Mouse (Mus musculus): Measurements from ENCODE around the gene Col4a3. TPM values are rescaled to one million over a fixed set of nuclear protein-coding genes. Genes with fewer than 3 reads are reported as not detected.

The Col4a3 gene
- polyA plus RNA-seq, 1 experiment, result not detected

DNA sequence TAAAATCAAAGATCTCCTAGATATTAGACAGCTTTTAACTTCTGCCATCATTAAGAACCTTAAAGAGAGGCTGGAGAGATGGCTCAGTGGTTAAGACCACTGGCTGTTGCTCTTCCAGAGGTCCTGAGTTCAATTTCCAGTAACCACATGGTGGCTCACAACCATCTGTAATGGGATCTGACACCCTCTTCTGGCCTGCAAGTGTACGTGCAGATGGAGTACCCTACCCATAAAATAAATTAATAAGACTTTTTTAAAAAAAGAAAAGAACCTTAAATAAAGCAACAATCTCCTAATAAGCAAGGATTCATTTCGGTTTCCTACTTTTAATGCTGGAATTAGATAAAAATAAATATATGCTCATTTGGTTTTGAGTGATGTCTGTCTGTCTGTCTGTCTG is 51.7 kb downstream of the Col4a3 start:
- TF ChIP-seq CTCF (IDR thresholded peaks at IDR 0.05; ENCODE audit: insufficient read depth, low read depth, low read length), result no peak
- TF ChIP-seq POLR2A (IDR thresholded peaks at IDR 0.05; ENCODE audit: insufficient read depth, low read depth, low read length), result no peak
- WGBS, result 87% methylated on average over 2 of the region's 2 CpGs
- Histone ChIP-seq H3K4me1 (ENCODE audit: control insufficient read depth, insufficient read depth, low read length) (peaks cover 5% of the 10 kb centered on the region; the same call in 1 of the 2 replicates), H3K4me3 (ENCODE audit: insufficient read depth, low read depth, low read length) (no peak overlapping the region), H3K27ac (ENCODE audit: insufficient read depth, low read depth, low read length) (no peak overlapping the region)

DNA sequence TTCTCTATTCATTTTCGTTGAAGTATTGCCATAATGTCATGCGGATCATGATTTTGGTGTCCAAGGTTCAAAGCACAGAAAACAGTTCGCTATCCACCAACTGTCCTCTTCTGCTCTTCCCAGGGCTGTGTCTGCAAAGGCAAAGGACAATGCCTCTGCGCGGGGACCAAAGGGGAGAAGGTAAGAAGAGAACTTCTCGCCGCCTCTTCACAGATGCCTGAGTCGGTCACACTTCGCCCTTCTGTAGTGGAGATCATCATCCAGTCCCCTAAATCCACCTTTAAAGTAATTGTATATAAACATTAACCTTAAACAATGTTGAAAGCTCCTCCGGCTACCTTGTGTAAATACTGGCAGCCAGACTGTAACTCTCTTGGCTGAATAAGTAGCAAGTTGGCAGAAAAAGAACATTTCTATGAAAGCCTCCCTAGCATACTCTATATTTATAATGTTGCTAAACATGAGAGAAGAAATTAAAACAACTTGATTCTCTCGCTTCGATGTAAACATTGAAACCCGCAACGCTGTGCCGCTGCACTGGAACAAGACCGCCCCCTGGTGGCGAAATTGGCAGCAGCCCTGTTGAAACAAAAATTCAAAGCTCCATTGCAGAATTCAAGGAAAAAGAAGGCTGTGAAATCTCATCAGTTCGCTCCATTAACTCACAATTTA is 54.7 kb downstream of the Col4a3 start:
- no peak overlapping the region for H3K27ac ChIP-seq (ENCODE audit: insufficient read depth, low read depth, low read length)
- no peak overlapping the region for H3K4me3 ChIP-seq (ENCODE audit: insufficient read depth, low read depth, low read length)
- TF ChIP-seq POLR2A (IDR thresholded peaks at IDR 0.05; ENCODE audit: insufficient read depth, low read depth, low read length) (no peak), CTCF (IDR thresholded peaks at IDR 0.05; ENCODE audit: insufficient read depth, low read depth, low read length) (peak; percentile 91)
- no peaks in the 10 kb centered on the region; the same call in 1 of the 2 replicates for H3K4me1 ChIP-seq (ENCODE audit: control insufficient read depth, insufficient read depth, low read length)
- 34% methylated on average over 18 of the region's 18 CpGs for WGBS

DNA sequence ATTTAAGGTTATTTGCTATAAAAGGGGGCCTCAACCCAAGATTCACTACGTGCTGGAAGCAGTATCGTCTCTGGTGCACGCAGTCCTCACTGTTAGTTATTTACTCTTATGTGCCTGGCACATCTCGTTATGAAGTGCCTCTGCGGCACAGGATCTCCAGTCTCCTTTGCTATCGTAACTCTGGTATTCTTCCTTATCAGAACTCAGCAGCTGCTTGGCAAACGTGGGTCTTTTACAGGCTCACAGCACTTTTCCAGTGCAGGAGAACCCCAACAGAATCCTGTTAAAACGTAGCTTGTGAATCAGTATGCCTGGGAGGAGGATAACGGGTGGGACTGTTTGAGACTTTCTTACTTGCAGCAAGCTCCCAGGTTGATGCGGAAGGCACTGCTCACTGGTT is 61.3 kb downstream of the Col4a3 start:
- Histone ChIP-seq H3K4me3 (ENCODE audit: insufficient read depth, low read depth, low read length) (no peak overlapping the region), H3K27ac (ENCODE audit: insufficient read depth, low read depth, low read length) (no peak overlapping the region), H3K4me1 (ENCODE audit: control insufficient read depth, insufficient read depth, low read length) (no peaks in the 10 kb centered on the region)
- no peak for TF ChIP-seq POLR2A (IDR thresholded peaks at IDR 0.05; ENCODE audit: insufficient read depth, low read depth, low read length)
- 30% methylated on average over 10 of the region's 10 CpGs for WGBS

DNA sequence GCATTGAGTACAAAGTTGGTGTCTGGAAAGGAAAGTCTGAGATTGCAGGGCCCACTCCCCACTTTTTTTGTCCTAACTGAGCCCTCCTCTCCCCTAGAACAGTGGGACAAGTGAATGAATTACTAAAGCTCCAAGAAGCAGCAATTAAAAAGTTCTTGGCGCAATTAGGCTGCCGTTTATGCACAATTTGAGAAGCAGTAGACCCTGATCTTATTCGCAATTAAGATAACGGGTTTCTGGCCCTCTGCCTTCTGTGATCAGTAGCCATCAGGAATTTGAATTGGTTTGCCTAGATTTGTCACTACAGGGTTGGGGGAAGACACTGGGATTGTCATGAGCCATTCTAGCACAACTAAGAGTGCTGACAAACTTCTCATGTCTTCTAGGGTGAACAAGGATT is 64.1 kb downstream of the Col4a3 start:
- no peak overlapping the region for H3K4me3 ChIP-seq (ENCODE audit: insufficient read depth, low read depth, low read length)
- WGBS, result 35% methylated on average over 4 of the region's 4 CpGs
- H3K4me1 ChIP-seq (ENCODE audit: control insufficient read depth, insufficient read depth, low read length), result no peaks in the 10 kb centered on the region
- no peak overlapping the region for H3K27ac ChIP-seq (ENCODE audit: insufficient read depth, low read depth, low read length)
- TF ChIP-seq POLR2A (IDR thresholded peaks at IDR 0.05; ENCODE audit: insufficient read depth, low read depth, low read length), result no peak
- no peak for TF ChIP-seq CTCF (IDR thresholded peaks at IDR 0.05; ENCODE audit: insufficient read depth, low read depth, low read length)

DNA sequence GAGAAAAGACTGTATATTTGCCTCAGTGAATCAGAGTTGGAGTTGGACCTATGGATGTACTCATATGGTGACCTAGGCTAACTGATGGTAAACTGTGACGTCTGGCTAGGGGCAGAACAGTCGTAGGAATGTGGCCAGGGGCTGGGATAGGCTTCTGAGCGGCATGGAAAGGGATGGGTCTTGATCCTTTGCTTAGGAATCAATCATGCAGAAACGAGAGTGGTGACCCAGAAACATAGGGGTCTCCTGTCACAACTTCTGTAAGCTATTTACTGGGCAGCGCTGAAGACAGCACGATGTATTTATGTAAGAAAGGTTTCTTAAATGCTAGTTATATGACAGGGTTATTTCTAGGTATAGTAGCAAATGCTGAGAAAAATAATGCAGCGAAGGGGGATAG is 67.3 kb downstream of the Col4a3 start:
- TF ChIP-seq POLR2A (IDR thresholded peaks at IDR 0.05; ENCODE audit: insufficient read depth, low read depth, low read length), result no peak
- TF ChIP-seq CTCF (IDR thresholded peaks at IDR 0.05; ENCODE audit: insufficient read depth, low read depth, low read length), result no peak
- Histone ChIP-seq H3K27ac (ENCODE audit: insufficient read depth, low read depth, low read length) (no peak overlapping the region), H3K4me3 (ENCODE audit: insufficient read depth, low read depth, low read length) (no peak overlapping the region), H3K4me1 (ENCODE audit: control insufficient read depth, insufficient read depth, low read length) (no peaks in the 10 kb centered on the region)
- 73% methylated on average over 7 of the region's 7 CpGs for WGBS

DNA sequence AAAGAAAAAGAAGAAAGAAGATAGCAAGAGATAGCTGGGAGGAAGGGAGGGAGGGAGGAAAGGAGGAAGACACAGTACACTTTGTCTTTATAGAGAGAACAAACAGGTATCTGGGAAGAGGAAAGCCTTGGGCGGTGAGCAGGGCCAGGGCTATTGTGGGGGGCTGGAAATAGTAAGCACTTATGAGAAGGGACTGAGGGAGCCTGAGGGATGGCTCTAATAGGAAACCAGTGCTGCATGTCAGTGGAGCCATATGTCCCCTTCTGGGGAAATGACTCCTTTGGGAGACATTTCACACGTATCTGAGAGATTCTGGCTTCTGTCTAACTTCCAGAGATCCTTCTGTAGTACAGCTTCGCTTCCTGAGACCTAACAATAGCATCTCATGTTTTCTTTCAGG is 69.7 kb downstream of the Col4a3 start:
- no peak for TF ChIP-seq CTCF (IDR thresholded peaks at IDR 0.05; ENCODE audit: insufficient read depth, low read depth, low read length)
- TF ChIP-seq POLR2A (IDR thresholded peaks at IDR 0.05; ENCODE audit: insufficient read depth, low read depth, low read length), result no peak
- Histone ChIP-seq H3K27ac (ENCODE audit: insufficient read depth, low read depth, low read length) (no peak overlapping the region), H3K4me3 (ENCODE audit: insufficient read depth, low read depth, low read length) (no peak overlapping the region), H3K4me1 (ENCODE audit: control insufficient read depth, insufficient read depth, low read length) (no peaks in the 10 kb centered on the region)
- 82% methylated on average over 3 of the region's 3 CpGs for WGBS

DNA sequence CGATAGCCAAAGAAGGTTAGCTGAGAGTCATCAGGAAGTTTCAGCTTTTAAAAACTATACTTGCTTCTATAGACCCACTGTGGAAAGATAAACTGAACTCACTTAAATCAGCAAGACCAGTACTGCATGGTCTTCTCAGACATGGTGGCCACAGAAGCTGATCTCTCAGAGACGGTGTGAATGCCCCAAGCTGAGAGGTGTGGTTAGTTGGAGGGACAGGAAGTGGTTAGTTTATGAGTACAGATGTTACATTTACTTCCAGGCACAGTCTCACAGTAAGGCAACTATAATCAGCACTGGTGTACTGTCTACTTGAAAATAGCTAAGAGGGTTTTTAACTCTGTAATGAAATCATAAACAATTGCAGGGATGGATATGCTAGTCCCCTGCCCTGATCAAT is 75.5 kb downstream of the Col4a3 start:
- no peaks in the 10 kb centered on the region for H3K4me1 ChIP-seq (ENCODE audit: control insufficient read depth, insufficient read depth, low read length)
- TF ChIP-seq POLR2A (IDR thresholded peaks at IDR 0.05; ENCODE audit: insufficient read depth, low read depth, low read length), result no peak
- TF ChIP-seq CTCF (IDR thresholded peaks at IDR 0.05; ENCODE audit: insufficient read depth, low read depth, low read length), result no peak
- no peak overlapping the region for H3K27ac ChIP-seq (ENCODE audit: insufficient read depth, low read depth, low read length)
- 90% methylated on average over 2 of the region's 2 CpGs for WGBS
- no peak overlapping the region for H3K4me3 ChIP-seq (ENCODE audit: insufficient read depth, low read depth, low read length)

DNA sequence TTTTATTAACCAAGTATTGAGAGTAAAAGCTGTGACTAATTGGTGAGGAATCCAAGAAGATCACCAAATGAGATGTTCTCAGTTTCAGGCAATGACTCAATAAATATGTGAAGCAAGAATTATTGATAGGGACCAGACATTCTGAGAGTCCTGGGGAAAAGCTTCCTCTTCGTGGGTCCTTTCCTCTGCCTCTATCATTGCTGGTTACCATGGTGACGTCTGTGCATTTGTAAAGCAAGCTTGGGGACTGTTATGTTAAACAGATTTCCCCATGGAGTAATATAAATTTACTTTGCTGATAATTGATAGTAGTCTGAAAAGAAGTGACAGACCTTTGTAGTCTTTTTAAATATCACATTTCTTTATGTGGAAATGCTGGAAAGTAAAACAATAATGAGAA is 76.8 kb downstream of the Col4a3 start:
- Histone ChIP-seq H3K4me1 (ENCODE audit: control insufficient read depth, insufficient read depth, low read length) (no peaks in the 10 kb centered on the region), H3K4me3 (ENCODE audit: insufficient read depth, low read depth, low read length) (no peak overlapping the region), H3K27ac (ENCODE audit: insufficient read depth, low read depth, low read length) (no peak overlapping the region)
- TF ChIP-seq POLR2A (IDR thresholded peaks at IDR 0.05; ENCODE audit: insufficient read depth, low read depth, low read length) (no peak), CTCF (IDR thresholded peaks at IDR 0.05; ENCODE audit: insufficient read depth, low read depth, low read length) (no peak)
- 31% methylated on average over 2 of the region's 2 CpGs for WGBS

DNA sequence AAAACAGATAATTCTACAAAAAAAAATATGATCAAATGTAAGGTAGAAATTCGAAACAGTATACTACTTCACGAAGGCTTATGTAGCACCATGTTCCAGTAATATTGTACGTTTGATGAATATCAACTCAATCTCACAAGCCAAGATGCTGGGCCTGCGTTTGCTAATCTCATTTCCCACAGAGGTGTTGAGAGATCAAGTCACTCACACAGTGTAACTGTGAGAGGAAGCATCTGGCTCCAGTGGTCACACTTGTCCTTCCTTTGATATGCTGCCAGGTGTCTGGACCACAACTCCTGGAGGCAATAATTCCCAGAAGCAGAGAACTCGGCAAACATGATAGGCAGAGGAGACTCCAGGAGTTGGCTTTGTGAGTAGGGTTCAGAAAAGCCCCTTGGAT is 99.6 kb downstream of the Col4a3 start:
- Histone ChIP-seq H3K4me1 (ENCODE audit: control insufficient read depth, insufficient read depth, low read length) (no peaks in the 10 kb centered on the region), H3K27ac (ENCODE audit: insufficient read depth, low read depth, low read length) (no peak overlapping the region), H3K4me3 (ENCODE audit: insufficient read depth, low read depth, low read length) (no peak overlapping the region)
- TF ChIP-seq POLR2A (IDR thresholded peaks at IDR 0.05; ENCODE audit: insufficient read depth, low read depth, low read length), result no peak
- WGBS, result 93% methylated on average over 5 of the region's 5 CpGs

DNA sequence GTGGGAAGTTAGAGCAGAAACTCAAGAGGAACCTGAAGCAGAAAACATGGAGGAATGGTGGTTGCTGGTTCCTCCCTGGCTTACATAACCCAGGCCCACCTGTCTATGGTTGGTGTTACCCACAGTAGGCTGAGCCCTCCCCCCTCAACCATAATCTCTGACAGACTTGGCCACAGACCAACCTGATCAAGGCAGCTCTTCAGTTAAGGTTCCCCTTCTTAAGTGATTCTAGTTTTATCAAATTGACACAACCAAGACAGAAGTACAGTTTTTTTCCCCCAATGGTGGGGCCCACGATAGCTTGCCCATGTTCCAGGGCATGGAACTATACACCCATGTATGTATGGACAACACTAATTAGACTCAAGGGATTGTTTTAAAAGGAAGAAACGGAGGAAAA is 100.1 kb downstream of the Col4a3 start:
- Histone ChIP-seq H3K4me1 (ENCODE audit: control insufficient read depth, insufficient read depth, low read length) (no peaks in the 10 kb centered on the region), H3K4me3 (ENCODE audit: insufficient read depth, low read depth, low read length) (no peak overlapping the region), H3K27ac (ENCODE audit: insufficient read depth, low read depth, low read length) (no peak overlapping the region)
- WGBS, result 92% methylated on average over 2 of the region's 2 CpGs
- TF ChIP-seq POLR2A (IDR thresholded peaks at IDR 0.05; ENCODE audit: insufficient read depth, low read depth, low read length) (no peak), CTCF (IDR thresholded peaks at IDR 0.05; ENCODE audit: insufficient read depth, low read depth, low read length) (no peak)
